Mouse (Mus musculus) layer of hippocampus, adult 9-10 months (tissue): ENCODE measurements around the gene Arhgef3.
A peak's percentile ranks its signal among the peaks of the same experiment; 100 is the strongest.

Source experiments
- DNase-seq: peaks from one replicate; pipeline ENCODE4 v3.0.0; 2022; ENCODE audit warnings: low spot score

Arhgef3 gene

GRCm38 (mm10) chr14:27164639-27165038 is 49.9 kb downstream of the Arhgef3 start:
- no peak for DNase-seq

- peak; percentile 6 for DNase-seq
These were observed 52.1 kb downstream of the Arhgef3 start for GRCm38 (mm10) chr14:27166751-27167150.

GRCm38 (mm10) chr14:27167177-27167576 is 52.5 kb downstream of the Arhgef3 start:
- DNase-seq, result no peak

GRCm38 (mm10) chr14:27168387-27168786 is 53.7 kb downstream of the Arhgef3 start:
- no peak for DNase-seq

GRCm38 (mm10) chr14:27169287-27169686 is 54.6 kb downstream of the Arhgef3 start:
- no peak for DNase-seq

- no peak for DNase-seq
These were observed 55.7 kb downstream of the Arhgef3 start for GRCm38 (mm10) chr14:27170421-27170820.

- no peak for DNase-seq
These were observed 56.6 kb downstream of the Arhgef3 start for GRCm38 (mm10) chr14:27171175-27171830.

GRCm38 (mm10) chr14:27173178-27173803 is 58.6 kb downstream of the Arhgef3 start:
- no peak for DNase-seq

GRCm38 (mm10) chr14:27174188-27174786 is 59.6 kb downstream of the Arhgef3 start:
- no peak for DNase-seq

- DNase-seq, result no peak
These were observed 60.2 kb downstream of the Arhgef3 start for GRCm38 (mm10) chr14:27174831-27175301.

- DNase-seq, result no peak
These were observed 60.6 kb downstream of the Arhgef3 start for GRCm38 (mm10) chr14:27175343-27175742.

GRCm38 (mm10) chr14:27177800-27178559 is 63.3 kb downstream of the Arhgef3 start:
- DNase-seq, result no peak

GRCm38 (mm10) chr14:27178560-27178920 is 63.8 kb downstream of the Arhgef3 start:
- no peak for DNase-seq

GRCm38 (mm10) chr14:27179771-27180170 is 65.1 kb downstream of the Arhgef3 start:
- DNase-seq, result no peak

- DNase-seq, result no peak
These were observed 67.4 kb downstream of the Arhgef3 start for GRCm38 (mm10) chr14:27182059-27182458.

- DNase-seq, result no peak
These were observed 68.1 kb downstream of the Arhgef3 start for GRCm38 (mm10) chr14:27182646-27183438.

- DNase-seq, result peak; percentile 64
These were observed 69.0 kb downstream of the Arhgef3 start for GRCm38 (mm10) chr14:27183501-27184230.

GRCm38 (mm10) chr14:27185902-27186301 is 71.2 kb downstream of the Arhgef3 start:
- DNase-seq, result no peak

GRCm38 (mm10) chr14:27186596-27186995 is 71.9 kb downstream of the Arhgef3 start:
- DNase-seq, result no peak

- DNase-seq, result peak; percentile 79
These were observed 72.3 kb downstream of the Arhgef3 start for GRCm38 (mm10) chr14:27187025-27187424.

- no peak for DNase-seq
These were observed 73.2 kb downstream of the Arhgef3 start for GRCm38 (mm10) chr14:27187885-27188284.
